Mouse (Mus musculus) brain, adult 2 months (tissue): ENCODE results near the gene Gm47791.
A peak's percentile ranks its signal among the peaks of the same experiment; 100 is the strongest.

Experiments used
- DNase-seq: peaks from one replicate; pipeline ENCODE4 v3.0.0; 2011; ENCODE audit warnings: low read depth, low spot score

Gene Gm47791

GRCm38 (mm10) chr1:82771022-82771586 is at the start of gene Gm47791:
Gm47791 (minus strand) TSS chr1:82771243.
- no peak for DNase-seq

DNA sequence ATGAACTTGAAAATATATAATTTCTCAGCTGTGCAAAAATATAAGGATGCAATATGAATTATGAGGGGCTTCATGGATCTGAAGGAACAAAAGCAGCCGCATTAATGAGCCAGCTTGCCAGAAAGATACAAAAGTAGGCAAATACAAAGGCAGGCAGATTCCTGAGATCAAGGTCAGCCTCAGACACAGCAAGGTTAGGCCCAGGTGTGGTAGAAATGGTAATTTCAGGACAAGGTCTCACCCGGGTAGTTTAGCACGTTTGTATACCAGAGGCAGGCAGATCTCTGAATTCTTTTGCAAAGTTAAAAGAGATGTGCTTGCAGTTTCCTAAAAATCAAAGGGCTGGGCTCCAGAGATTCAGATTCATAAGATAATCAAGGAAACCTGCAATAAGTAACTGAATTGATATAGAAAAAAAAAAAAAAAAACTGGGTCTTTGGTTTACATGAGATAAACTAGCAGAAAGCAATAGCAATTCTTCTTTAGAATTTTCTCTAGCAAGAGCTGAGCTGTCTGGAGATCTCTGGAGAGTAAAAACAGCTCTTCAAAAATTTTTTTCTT is 49.7 kb upstream of the Gm47791 start:
- no peak for DNase-seq

DNA sequence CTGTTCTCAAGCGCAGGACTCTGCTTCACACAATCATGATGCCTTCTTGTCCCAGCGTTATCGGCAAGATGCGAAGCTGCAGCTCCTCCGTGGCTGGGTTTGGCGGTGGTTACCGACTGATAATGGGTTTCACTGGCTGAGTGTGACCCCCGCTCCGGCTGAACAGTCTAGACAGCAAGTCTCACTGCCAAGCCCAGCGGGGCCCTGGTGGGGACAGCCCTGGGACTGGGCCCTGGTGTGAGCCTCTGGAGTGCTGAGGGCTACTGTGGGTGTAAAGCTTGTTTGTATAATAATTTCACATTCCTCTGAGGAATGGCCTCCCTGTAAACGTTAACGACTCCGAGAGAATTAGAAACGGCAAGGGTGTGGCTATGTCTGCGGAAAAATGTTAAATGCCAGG is 49.1 kb upstream of the Gm47791 start:
- DNase-seq, result no peak

GRCm38 (mm10) chr1:82819366-82819765 is 48.3 kb upstream of the Gm47791 start:
- DNase-seq, result no peak

GRCm38 (mm10) chr1:82815941-82816716 is 45.1 kb upstream of the Gm47791 start:
- DNase-seq, result no peak

- no peak for DNase-seq
These were observed 40.7 kb upstream of the Gm47791 start for GRCm38 (mm10) chr1:82811766-82812165.

DNA sequence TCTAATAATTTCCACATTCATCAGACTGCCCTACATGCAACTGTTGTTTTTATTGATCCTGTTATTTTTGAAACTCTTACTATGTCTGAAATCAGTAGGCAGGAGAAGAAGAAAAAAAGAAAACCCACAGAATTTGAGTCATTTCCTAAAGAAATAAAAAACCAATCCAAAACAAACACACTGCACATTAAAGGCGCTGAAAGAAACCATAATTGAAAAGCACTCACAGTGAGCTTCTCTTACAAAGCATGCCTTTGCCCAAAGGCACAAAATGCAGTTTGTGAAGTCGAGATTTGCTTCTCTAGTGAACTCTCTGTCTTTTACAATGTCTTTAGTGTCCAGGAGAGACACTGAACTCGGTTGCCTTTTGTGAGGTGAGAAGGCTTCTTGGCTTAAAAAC is 37.5 kb upstream of the Gm47791 start:
- DNase-seq, result no peak

DNA sequence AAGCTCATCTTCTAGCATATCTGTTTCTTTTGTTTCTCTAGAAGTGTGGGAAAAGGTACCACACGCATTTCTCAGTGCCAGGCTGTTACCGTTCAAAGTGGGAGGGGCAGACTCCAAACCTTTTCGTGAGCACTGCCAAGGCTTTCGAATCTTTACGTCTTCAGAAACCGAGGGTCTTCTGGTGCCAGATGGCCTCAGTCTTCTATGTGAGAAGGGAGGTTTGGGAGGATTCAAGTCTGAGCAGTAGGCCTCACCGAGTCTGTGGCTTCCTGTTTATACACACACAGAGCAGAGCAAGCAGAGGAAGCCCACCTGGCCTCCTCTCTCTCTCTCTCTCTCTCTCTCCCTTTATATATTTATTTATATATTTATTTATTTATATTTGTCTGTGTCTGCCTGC is 36.2 kb upstream of the Gm47791 start:
- no peak for DNase-seq

- no peak for DNase-seq
These were observed 35.3 kb upstream of the Gm47791 start for GRCm38 (mm10) chr1:82806391-82806790.

- DNase-seq, result no peak
These were observed 33.0 kb upstream of the Gm47791 start for GRCm38 (mm10) chr1:82804059-82804458.

GRCm38 (mm10) chr1:82803608-82804007 is 32.6 kb upstream of the Gm47791 start:
- DNase-seq, result no peak

DNA sequence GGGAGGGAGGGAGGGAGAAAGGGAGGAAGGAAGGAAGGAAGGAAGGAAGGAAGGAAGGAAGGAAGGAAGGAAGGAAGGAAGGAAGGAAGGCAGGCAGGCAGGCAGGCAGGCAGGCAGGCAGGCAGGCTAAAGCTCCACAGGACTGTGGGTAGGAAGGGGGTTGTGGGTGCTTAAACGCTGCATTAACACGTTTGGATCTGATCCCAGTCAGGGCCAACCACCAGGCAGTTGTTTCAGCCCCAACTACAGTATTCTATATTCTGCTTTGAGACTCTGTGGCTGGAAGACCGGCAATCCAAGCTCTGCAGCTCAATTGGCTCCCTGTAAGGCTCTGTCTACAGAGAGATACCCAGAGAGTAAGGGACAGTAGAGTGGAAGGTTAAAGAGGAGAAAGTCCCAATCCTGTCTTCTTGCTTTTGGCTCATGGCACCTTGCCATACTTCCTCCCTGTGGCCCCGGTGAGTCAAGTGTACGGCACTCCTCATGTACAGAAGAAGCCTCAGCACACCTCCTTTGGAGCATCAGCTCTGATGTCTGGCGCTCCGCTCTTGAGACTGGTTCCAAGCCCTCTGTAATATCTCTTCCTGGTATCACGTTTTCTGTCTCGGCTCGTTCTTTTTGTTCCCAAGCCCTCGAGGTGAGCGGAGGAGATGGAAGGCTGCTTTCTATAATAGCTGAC is 30.2 kb upstream of the Gm47791 start:
- no peak for DNase-seq

GRCm38 (mm10) chr1:82798922-82799321 is 27.9 kb upstream of the Gm47791 start:
- DNase-seq, result no peak

GRCm38 (mm10) chr1:82798304-82798703 is 27.3 kb upstream of the Gm47791 start:
- no peak for DNase-seq

DNA sequence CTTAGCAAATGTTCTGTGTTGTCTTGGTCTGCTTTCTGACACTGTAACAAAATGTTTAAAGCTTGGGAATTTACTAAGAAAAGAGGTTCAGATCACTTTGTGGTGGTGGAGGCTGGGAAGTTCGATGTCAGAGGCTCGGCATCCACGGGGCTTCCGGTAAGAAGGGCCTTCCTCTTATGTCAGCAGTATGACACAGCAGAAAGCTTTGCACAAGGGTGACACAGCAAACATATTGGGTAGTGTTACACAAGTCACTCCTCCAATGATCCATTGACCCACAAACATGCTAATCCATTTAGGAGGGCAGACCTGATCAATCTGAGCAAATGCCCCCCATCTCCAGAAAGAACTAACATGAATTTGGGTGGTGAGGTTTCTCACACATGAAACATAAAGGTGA is 26.0 kb upstream of the Gm47791 start:
- DNase-seq, result no peak

DNA sequence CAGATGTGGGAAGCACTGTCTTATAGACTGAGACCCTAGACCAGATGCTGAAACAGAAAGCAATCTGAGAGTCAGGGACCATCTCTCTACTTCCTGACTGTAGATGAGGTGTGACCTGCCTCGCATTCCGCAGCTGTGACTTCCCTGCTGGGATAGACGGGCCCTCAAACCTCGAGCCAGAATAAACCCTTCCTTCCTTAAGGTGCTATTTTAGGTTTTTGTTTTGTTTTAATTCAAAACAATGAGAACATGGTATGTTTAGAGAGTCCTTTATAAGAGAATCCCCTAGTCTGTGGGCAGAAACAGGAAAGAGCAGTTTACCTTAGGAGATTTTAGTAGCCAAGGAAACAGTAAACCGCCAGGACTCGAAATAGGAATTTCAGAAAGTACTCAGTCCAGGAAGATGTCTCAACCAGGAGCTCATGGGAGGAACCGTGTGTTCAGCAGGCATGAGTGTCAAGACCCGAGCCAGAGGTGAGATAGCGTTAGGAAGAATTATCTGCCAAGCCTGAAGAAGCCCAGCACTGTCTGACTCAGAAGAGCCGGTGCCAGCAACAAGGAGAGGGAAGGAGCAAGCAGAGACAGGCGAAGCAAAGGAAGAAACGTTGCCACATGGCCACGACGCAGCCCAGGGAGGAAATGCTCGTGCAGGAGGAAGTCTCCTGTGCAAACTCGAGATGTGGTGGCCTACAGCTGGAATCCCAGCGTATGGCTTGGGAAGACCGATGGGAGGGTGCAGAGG is 24.8 kb upstream of the Gm47791 start:
- no peak for DNase-seq

DNA sequence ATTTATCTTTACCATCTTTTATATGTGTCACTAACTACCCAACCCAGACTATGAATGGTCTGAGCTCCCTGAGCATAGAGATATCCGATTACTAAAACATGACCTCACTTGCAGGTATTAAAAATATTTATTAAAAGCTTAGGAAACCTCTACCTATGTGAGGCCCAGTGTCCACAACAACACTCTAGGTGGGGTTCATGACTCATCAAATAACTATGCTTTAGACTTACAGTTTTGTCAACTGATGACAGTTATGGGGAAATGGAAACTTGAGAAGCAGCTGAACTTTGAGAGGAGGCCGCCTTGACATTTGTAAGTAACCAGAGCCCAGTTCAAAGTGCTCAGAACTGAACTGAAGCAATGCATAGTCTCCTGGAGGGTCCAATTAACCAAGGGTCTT is 24.2 kb upstream of the Gm47791 start:
- DNase-seq, result no peak

DNA sequence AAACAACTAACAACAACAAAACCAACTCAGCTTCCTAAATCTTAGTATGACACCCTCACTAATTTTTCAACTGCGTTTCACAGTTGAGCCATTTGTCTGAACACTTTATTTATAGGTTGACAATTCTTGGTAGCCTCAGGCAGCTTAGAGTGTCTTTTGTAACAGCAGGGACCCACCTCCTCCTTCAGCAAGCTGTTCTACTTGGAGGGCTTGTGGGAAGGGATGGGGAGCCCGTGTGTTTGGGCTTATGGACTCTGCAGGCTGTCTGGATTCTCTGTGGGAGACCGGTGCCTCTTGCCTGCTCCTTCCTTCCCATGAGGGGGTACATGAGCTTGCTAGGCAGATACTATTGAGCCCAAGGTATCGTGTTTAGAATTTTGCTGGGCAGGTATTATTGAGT is 22.9 kb upstream of the Gm47791 start:
- DNase-seq, result peak; percentile 83

GRCm38 (mm10) chr1:82793110-82793509 is 22.1 kb upstream of the Gm47791 start:
- no peak for DNase-seq

GRCm38 (mm10) chr1:82792238-82792637 is 21.2 kb upstream of the Gm47791 start:
- no peak for DNase-seq

- no peak for DNase-seq
These were observed 20.1 kb upstream of the Gm47791 start for GRCm38 (mm10) chr1:82791105-82791504.

- DNase-seq, result peak; percentile 73
These were observed 17.0 kb upstream of the Gm47791 start for GRCm38 (mm10) chr1:82788070-82788469.
